ENCODE assay signal across 9 mouse cellular contexts in genomic region chr9:69670551-69671044, GRCm38 (mm10).
DNase-seq lines count a peak whose midpoint lies in the region; ATAC-seq lines count a peak whose summit lies in the region.
"Had no signal": no experiment of that assay in that cellular context is flagged by ENCODE, and none has a peak within 500 bp of the region (broad histone marks: within the 10 kb centered on the region; RNA-seq: fewer than 3 reads in every experiment).

No protein-coding gene starts in this region.

- H3K9ac ChIP-seq in limb, embryonic 11.5 days (ENCODE audit: low read length), result no peak overlapping the region
- H3K9ac ChIP-seq: liver, embryonic 13.5 days had no signal

- H3K9me3 ChIP-seq in megakaryocyte, embryonic 14.5 days, result no peaks in the 10 kb centered on the region
- H3K9me3 ChIP-seq in limb, embryonic 11.5 days (ENCODE audit: control insufficient read depth, low read length), result no peaks in the 10 kb centered on the region
- H3K9me3 ChIP-seq: liver, embryonic 13.5 days had no signal

- peaks cover 71% of the 10 kb centered on the region for H3K27me3 ChIP-seq in megakaryocyte, embryonic 14.5 days (replicated peaks)
- peaks cover 34% of the 10 kb centered on the region for H3K27me3 ChIP-seq in limb, embryonic 11.5 days (ENCODE audit: control insufficient read depth, insufficient read depth, low read length)

- intact Hi-C loops in left cerebral cortex, postnatal 14 days (cut with DNase I), result no loop called here

- under 1% methylated on average over 17 of the region's 17 CpGs for WGBS in limb, embryonic 11.5 days

- peaks cover 36% of the 10 kb centered on the region for H3K4me1 ChIP-seq in megakaryocyte, embryonic 14.5 days
- peaks cover 12% of the 10 kb centered on the region for H3K4me1 ChIP-seq in limb, embryonic 11.5 days (ENCODE audit: control insufficient read depth, insufficient read depth, low read length)
- H3K4me1 ChIP-seq: liver, embryonic 13.5 days had no signal

- H3K4me3 ChIP-seq in megakaryocyte, embryonic 14.5 days (replicated peaks), result peak overlapping the region; percentile 88
- peak overlapping the region; percentile 15; the same call in 1 of the 2 replicates for H3K4me3 ChIP-seq in limb, embryonic 11.5 days (ENCODE audit: low read depth, low read length)
- H3K4me3 ChIP-seq: liver, embryonic 13.5 days had no signal

- peak; percentile 39 to 48 for DNase-seq in cerebellum, postnatal 14 days
- DNase-seq in cerebellum, adult 18-20 months, result no peak
- peak; percentile 60 for DNase-seq in limb, embryonic 11.5 days (ENCODE audit: low spot score)
- no peak for DNase-seq in left cerebral cortex, postnatal 14 days (ENCODE audit: low spot score in 2 of 2)
- DNase-seq: liver, embryonic 13.5 days had no signal

- H3K36me3 ChIP-seq in megakaryocyte, embryonic 14.5 days (replicated peaks; ENCODE audit: low read length), result no peaks in the 10 kb centered on the region
- H3K36me3 ChIP-seq in limb, embryonic 11.5 days (ENCODE audit: control insufficient read depth, insufficient read depth, low read length), result no peaks in the 10 kb centered on the region
- H3K36me3 ChIP-seq: liver, embryonic 13.5 days had no signal

- peak overlapping the region; percentile 49 for H3K4me2 ChIP-seq in limb, embryonic 11.5 days (ENCODE audit: low read depth, severe bottlenecking)
- H3K4me2 ChIP-seq: liver, embryonic 13.5 days had no signal

- no peak for ATAC-seq in megakaryocyte, adult 5-6 weeks (ENCODE audit: poor library complexity, severe bottlenecking)
- no peak for ATAC-seq in limb, embryonic 11.5 days (ENCODE audit: insufficient number of reproducible peaks, low FRiP score, low TSS enrichment, low read depth)
- no peak for ATAC-seq in megakaryocyte progenitor cell, adult 5-6 weeks (replicated peaks; ENCODE audit: poor library complexity)
- ATAC-seq in inflammation-experienced regulatory T-cells, adult 6 months, result no peak

- no peak overlapping the region for H3K27ac ChIP-seq in limb, embryonic 11.5 days (replicated peaks; ENCODE audit: low read depth, low read length)
- H3K27ac ChIP-seq: liver, embryonic 13.5 days had no signal

Comparison
In these comparisons a context has a peak if more than half of its experiments do, and no peak if none do; other contexts are left out.
1. DNase-seq: peak in cerebellum, postnatal 14 days (2 of 2) and limb, embryonic 11.5 days (single experiment); none in cerebellum, adult 18-20 months (0 of 2) and left cerebral cortex, postnatal 14 days (0 of 2).